Mouse (Mus musculus) heart, embryonic 12.5 days (tissue): ENCODE measurements at regions not wholly inside any gene's neighbourhood (a gene's known extent, or its start where the extent isn't known, plus 50 kb on each side); places are given as distances from the start of the nearest gene placed in this dataset.

Experiments used
- ATAC-seq: fragments of 200-750 bp; cut with Nextera tagmentation; 2 replicates; pipeline ENCODE4 v1.8.0; 2017; ENCODE audit warnings: moderate TSS enrichment, moderate library complexity; ENCODE audit not compliant: insufficient number of reproducible peaks, low FRiP score
- H3K27ac ChIP-seq: fragments of 300-500 bp; sonication (generic); 2 replicates; pipeline ENCODE4 v1.5.1; 2016; ENCODE audit warnings: mild to moderate bottlenecking, moderate library complexity; ENCODE audit not compliant: poor library complexity, severe bottlenecking
- H3K27me3 ChIP-seq: fragments of 300-500 bp; sonication (generic); replicated peaks from 2 replicates; pipeline ENCODE4 v1.6.1; 2016; ENCODE audit warnings: mild to moderate bottlenecking, moderate library complexity
- H3K36me3 ChIP-seq: fragments of 300-500 bp; sonication (generic); 2 replicates; pipeline ENCODE4 v1.6.1; 2016; ENCODE audit warnings: mild to moderate bottlenecking, moderate library complexity
- H3K4me1 ChIP-seq: fragments of 300-500 bp; sonication (generic); replicated peaks from 2 replicates; pipeline ENCODE4 v1.6.1; 2016; ENCODE audit warnings: mild to moderate bottlenecking
- H3K4me2 ChIP-seq: fragments of 300-500 bp; sonication (generic); 2 replicates; pipeline ENCODE4 v1.6.1; 2016; ENCODE audit warnings: mild to moderate bottlenecking, moderate library complexity
- H3K4me3 ChIP-seq: fragments of 300-500 bp; sonication (generic); 2 replicates; pipeline ENCODE4 v1.5.1; 2016; ENCODE audit warnings: mild to moderate bottlenecking
- H3K9ac ChIP-seq: fragments of 300-500 bp; sonication (generic); 2 replicates; pipeline ENCODE4 v1.6.1; 2016; ENCODE audit warnings: mild to moderate bottlenecking, moderate library complexity
- H3K9me3 ChIP-seq: fragments of 300-500 bp; sonication (generic); replicated peaks from 2 replicates; pipeline ENCODE4 v1.6.1; 2016; ENCODE audit warnings: mild to moderate bottlenecking, moderate library complexity
- WGBS: fragments of 180-500 bp; shearing (Covaris S2); methylation state at CpG from one replicate; pipeline ENCODE4 v1.1.7; 2016; 5-methylcytosine and 5-hydroxymethylcytosine counted together

GRCm38 (mm10) chr19:27694478-27694877 lies 264.9 kb upstream of the Pum3 start:
- 89% methylated on average over 4 of the region's 4 CpGs for WGBS
- no peak overlapping the region for H3K4me2 ChIP-seq
- H3K4me3 ChIP-seq: no peak overlapping the region
- H3K4me1 ChIP-seq: no peaks in the 10 kb centered on the region
- no peaks in the 10 kb centered on the region for H3K9me3 ChIP-seq
- no peaks in the 10 kb centered on the region for H3K36me3 ChIP-seq
- no peaks in the 10 kb centered on the region for H3K27me3 ChIP-seq
- no peak for ATAC-seq
- no peak overlapping the region for H3K27ac ChIP-seq
- no peak overlapping the region for H3K9ac ChIP-seq

DNA sequence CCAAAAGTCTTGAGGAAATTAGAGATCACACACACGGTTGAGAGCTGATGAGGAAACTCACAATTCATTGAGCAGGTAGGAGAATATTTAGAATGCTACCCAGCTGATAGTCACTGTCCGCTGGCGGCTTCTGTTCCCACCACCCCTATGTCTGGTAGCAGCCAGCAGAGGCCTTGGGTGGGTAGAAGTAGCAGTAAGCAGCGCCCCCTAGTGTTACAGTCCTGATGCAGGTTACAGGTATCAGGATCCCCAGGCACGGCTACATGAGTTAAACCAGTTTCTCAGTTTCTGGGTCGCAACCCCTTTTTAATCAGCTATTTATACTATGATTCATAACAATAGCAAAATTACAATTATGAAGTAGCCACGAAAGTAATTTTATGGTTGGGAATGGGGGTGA lies 264.1 kb upstream of the Pum3 start:
- Histone ChIP-seq H3K36me3 (no peaks in the 10 kb centered on the region), H3K4me3 (no peak overlapping the region), H3K4me1 (no peaks in the 10 kb centered on the region), H3K27me3 (no peaks in the 10 kb centered on the region), H3K9ac (no peak overlapping the region), H3K27ac (no peak overlapping the region), H3K9me3 (no peaks in the 10 kb centered on the region), H3K4me2 (no peak overlapping the region)
- WGBS: 72% methylated on average over 7 of the region's 7 CpGs
- ATAC-seq: no peak

DNA sequence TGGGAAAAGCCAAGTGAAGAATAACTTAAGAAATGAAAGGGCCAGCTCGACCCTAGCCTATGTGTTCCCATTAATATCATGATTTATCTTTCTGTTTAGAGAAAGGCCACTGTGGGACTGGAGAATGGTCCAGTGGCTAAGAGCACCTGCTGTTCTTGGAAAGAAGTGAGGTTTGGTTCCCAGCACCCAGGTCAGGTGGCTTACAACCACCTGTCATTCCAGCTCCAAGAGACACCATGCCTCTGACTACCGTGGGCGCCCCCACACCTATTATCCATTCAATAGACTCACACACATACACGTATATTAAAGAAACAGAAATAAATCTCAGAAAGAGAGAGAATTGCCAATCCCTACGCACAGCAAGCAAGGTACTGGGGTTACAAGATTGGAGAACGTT lies 263.3 kb upstream of the Pum3 start:
- Histone ChIP-seq H3K36me3 (no peaks in the 10 kb centered on the region), H3K4me2 (no peak overlapping the region), H3K27ac (no peak overlapping the region), H3K9ac (no peak overlapping the region), H3K4me3 (no peak overlapping the region), H3K9me3 (no peaks in the 10 kb centered on the region), H3K27me3 (no peaks in the 10 kb centered on the region), H3K4me1 (no peaks in the 10 kb centered on the region)
- no peak for ATAC-seq
- WGBS: 86% methylated on average over 6 of the region's 6 CpGs

- Histone ChIP-seq H3K4me3 (no peak overlapping the region), H3K4me2 (no peak overlapping the region), H3K9ac (no peak overlapping the region), H3K27ac (no peak overlapping the region), H3K36me3 (no peaks in the 10 kb centered on the region), H3K27me3 (no peaks in the 10 kb centered on the region), H3K9me3 (0 out of 2 replicates have a peak, but pooled peaks cover 2% of the 10 kb centered on the region), H3K4me1 (no peaks in the 10 kb centered on the region)
- 38% methylated on average over 2 of the region's 2 CpGs for WGBS
- no peak for ATAC-seq
These were observed 253.8 kb upstream of the Pum3 start for GRCm38 (mm10) chr19:27683426-27683825.

DNA sequence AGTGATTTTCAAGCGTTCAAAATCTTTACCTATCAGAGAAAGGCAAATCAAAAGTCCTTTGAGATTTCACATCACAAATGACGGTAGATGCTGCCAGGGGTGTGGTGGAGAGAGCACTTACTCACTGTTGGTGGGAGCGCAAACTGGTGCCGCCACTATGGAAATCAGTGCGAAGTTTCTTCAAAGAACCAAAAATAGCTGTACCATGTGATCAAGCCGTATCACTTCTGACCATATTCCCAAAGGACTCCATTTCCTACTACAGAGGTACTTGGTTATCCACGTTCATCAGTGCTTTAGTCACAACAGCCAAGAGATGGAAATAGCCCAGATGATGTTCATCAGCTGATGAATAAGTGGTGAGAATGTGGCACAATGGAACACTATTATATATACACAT lies 249.8 kb upstream of the Pum3 start:
- H3K4me3 ChIP-seq: no peak overlapping the region
- 0 out of 2 replicates have a peak, but pooled peaks cover 2% of the 10 kb centered on the region for H3K9me3 ChIP-seq
- H3K4me1 ChIP-seq: no peaks in the 10 kb centered on the region
- H3K36me3 ChIP-seq: no peaks in the 10 kb centered on the region
- no peak for ATAC-seq
- H3K4me2 ChIP-seq: no peak overlapping the region
- 74% methylated on average over 7 of the region's 7 CpGs for WGBS
- no peak overlapping the region for H3K9ac ChIP-seq
- no peaks in the 10 kb centered on the region for H3K27me3 ChIP-seq
- H3K27ac ChIP-seq: no peak overlapping the region

DNA sequence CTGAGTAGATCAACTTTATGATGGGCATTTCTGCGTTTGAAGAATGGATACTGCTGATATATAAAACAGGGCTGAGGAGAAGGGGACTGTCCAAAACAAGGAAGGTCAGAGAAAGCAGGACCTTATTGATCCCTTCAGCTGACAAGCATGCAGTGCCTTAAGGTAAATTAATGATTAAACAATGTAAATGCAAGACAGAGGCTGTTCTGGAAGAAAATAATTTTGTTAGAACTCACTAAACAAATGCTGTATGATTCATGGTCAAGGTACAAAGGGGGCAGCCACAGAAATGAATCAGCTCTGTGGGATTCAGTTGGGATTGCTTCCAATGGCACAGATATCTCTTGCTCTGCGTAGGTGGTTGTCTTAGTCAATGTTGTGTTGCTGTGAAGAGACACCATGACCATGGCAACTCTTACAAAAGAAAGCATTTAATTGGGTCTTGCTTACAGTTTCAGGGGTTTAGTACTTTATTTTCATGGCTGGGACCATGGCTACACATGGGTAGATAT lies 243.1 kb upstream of the Pum3 start:
- ATAC-seq: no peak
- no peaks in the 10 kb centered on the region for H3K36me3 ChIP-seq
- H3K4me2 ChIP-seq: no peak overlapping the region
- no peaks in the 10 kb centered on the region for H3K4me1 ChIP-seq
- no peak overlapping the region for H3K9ac ChIP-seq
- H3K27me3 ChIP-seq: no peaks in the 10 kb centered on the region
- no peak overlapping the region for H3K27ac ChIP-seq
- no peaks in the 10 kb centered on the region for H3K9me3 ChIP-seq
- H3K4me3 ChIP-seq: no peak overlapping the region
- WGBS: 80% methylated on average over 2 of the region's 2 CpGs

GRCm38 (mm10) chr19:27663296-27663695 lies 233.7 kb upstream of the Pum3 start:
- no peaks in the 10 kb centered on the region for H3K9me3 ChIP-seq
- H3K4me3 ChIP-seq: no peak overlapping the region
- no peaks in the 10 kb centered on the region for H3K27me3 ChIP-seq
- ATAC-seq: no peak
- 74% methylated on average over 2 of the region's 2 CpGs for WGBS
- H3K27ac ChIP-seq: no peak overlapping the region
- no peak overlapping the region for H3K9ac ChIP-seq
- no peaks in the 10 kb centered on the region for H3K36me3 ChIP-seq
- H3K4me2 ChIP-seq: no peak overlapping the region
- H3K4me1 ChIP-seq: no peaks in the 10 kb centered on the region

- Histone ChIP-seq H3K27ac (no peak overlapping the region), H3K4me1 (no peaks in the 10 kb centered on the region), H3K4me2 (no peak overlapping the region), H3K4me3 (no peak overlapping the region), H3K9me3 (peaks cover 5% of the 10 kb centered on the region; the same call in 1 of the 2 replicates), H3K27me3 (no peaks in the 10 kb centered on the region), H3K36me3 (no peaks in the 10 kb centered on the region), H3K9ac (no peak overlapping the region)
- 48% methylated on average over 3 of the region's 3 CpGs for WGBS
- ATAC-seq: no peak
These were observed 211.4 kb upstream of the Pum3 start for GRCm38 (mm10) chr19:27641001-27641400.

DNA sequence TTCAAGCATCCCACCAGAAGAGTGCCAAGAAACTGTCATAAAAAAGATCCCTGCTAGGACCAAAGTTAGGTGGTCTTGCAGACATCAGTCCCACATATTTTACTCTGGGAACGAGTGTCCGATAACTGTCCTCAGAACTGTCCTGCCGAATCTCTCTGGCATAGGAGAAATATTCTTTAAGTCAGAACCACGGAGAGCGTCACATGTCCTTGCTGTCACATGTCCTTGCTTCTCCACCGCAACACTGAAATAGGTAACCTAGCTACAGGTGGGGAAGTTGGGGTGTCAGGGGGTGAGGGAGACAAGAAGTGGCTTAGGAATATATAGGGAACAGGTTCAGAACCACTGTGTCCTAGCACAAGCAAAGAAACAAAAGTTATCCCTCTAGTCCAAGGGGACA lies 203.5 kb upstream of the Pum3 start:
- Histone ChIP-seq H3K4me3 (no peak overlapping the region), H3K4me1 (no peaks in the 10 kb centered on the region), H3K27ac (no peak overlapping the region), H3K9ac (no peak overlapping the region), H3K27me3 (no peaks in the 10 kb centered on the region), H3K9me3 (no peaks in the 10 kb centered on the region), H3K36me3 (no peaks in the 10 kb centered on the region), H3K4me2 (no peak overlapping the region)
- WGBS: 62% methylated on average over 6 of the region's 6 CpGs
- ATAC-seq: no peak

- Histone ChIP-seq H3K4me1 (no peaks in the 10 kb centered on the region), H3K4me2 (no peak overlapping the region), H3K9me3 (no peaks in the 10 kb centered on the region), H3K27me3 (no peaks in the 10 kb centered on the region), H3K9ac (no peak overlapping the region), H3K4me3 (no peak overlapping the region), H3K27ac (no peak overlapping the region), H3K36me3 (no peaks in the 10 kb centered on the region)
- ATAC-seq: no peak
- WGBS: 85% methylated on average over 1 of the region's 1 CpGs
These were observed 198.0 kb upstream of the Pum3 start for GRCm38 (mm10) chr19:27627626-27628025.

- Histone ChIP-seq H3K9me3 (no peaks in the 10 kb centered on the region), H3K4me1 (peaks cover 3% of the 10 kb centered on the region; the same call in 1 of the 2 replicates), H3K27me3 (no peaks in the 10 kb centered on the region), H3K4me3 (no peak overlapping the region), H3K9ac (no peak overlapping the region), H3K4me2 (no peak overlapping the region), H3K36me3 (no peaks in the 10 kb centered on the region), H3K27ac (no peak overlapping the region)
- ATAC-seq: no peak
- WGBS: 23% methylated on average over 5 of the region's 5 CpGs
These were observed 187.9 kb upstream of the Pum3 start for GRCm38 (mm10) chr19:27617522-27617921.

GRCm38 (mm10) chr19:27606933-27607332 lies 177.3 kb upstream of the Pum3 start:
- Histone ChIP-seq H3K36me3 (no peaks in the 10 kb centered on the region), H3K9me3 (no peaks in the 10 kb centered on the region), H3K4me2 (no peak overlapping the region), H3K4me3 (no peak overlapping the region), H3K9ac (no peak overlapping the region), H3K27ac (no peak overlapping the region), H3K4me1 (no peaks in the 10 kb centered on the region), H3K27me3 (no peaks in the 10 kb centered on the region)
- no peak for ATAC-seq
- WGBS: 82% methylated on average over 2 of the region's 2 CpGs
